Mouse (Mus musculus): ENCODE results near the gene C1qc. TPM values are rescaled to one million over a fixed set of nuclear protein-coding genes. Genes with fewer than 3 reads are reported as not detected.

C1qc gene
- 14.7 and 17.9 TPM in 2 replicates for polyA plus RNA-seq (2015; fragmentation: Nextera tagmentation; extraction: Ambion mirVana)

GRCm38 (mm10) chr4:136892811-136893210, at the start of gene C1qc:
Gene C1qc (minus strand): TSS chr4:136893065.
- Histone ChIP-seq H3K27ac (ENCODE audit: low read length) (no peak within 1 kb of the TSS), H3K9me3 (ENCODE audit: low read length) (no peaks in the 10 kb centered on the region), H3K27me3 (ENCODE audit: insufficient read depth, low read length) (peaks cover 31% of the 10 kb centered on the region), H3K9ac (replicated peaks; ENCODE audit: low read length) (no peak within 1 kb of the TSS), H3K4me2 (replicated peaks; ENCODE audit: low read depth, low read length) (no peak within 1 kb of the TSS), H3K4me3 (ENCODE audit: low read length) (no peak within 1 kb of the TSS), H3K4me1 (ENCODE audit: insufficient read depth, low read length) (0 out of 2 replicates have a peak, but pooled peaks cover 5% of the 10 kb centered on the region), H3K36me3 (ENCODE audit: insufficient read depth, low read length) (no peaks in the 10 kb centered on the region)
- no peak for ATAC-seq (ENCODE audit: low FRiP score, low TSS enrichment)
- 55% methylated on average over 5 of the region's 5 CpGs for WGBS

- Histone ChIP-seq H3K4me3 (ENCODE audit: low read length) (no peak overlapping the region), H3K27me3 (ENCODE audit: insufficient read depth, low read length) (0 out of 2 replicates have a peak, but pooled peaks cover 7% of the 10 kb centered on the region), H3K27ac (ENCODE audit: low read length) (no peak overlapping the region), H3K36me3 (ENCODE audit: insufficient read depth, low read length) (no peaks in the 10 kb centered on the region), H3K9me3 (ENCODE audit: low read length) (no peaks in the 10 kb centered on the region), H3K9ac (replicated peaks; ENCODE audit: low read length) (no peak overlapping the region), H3K4me2 (replicated peaks; ENCODE audit: low read depth, low read length) (no peak overlapping the region), H3K4me1 (ENCODE audit: insufficient read depth, low read length) (peaks cover 3% of the 10 kb centered on the region; the same call in 1 of the 2 replicates)
- ATAC-seq (ENCODE audit: low FRiP score, low TSS enrichment): no peak
- WGBS: 91% methylated on average over 5 of the region's 5 CpGs
These were observed 45.1 kb upstream of the C1qc start for GRCm38 (mm10) chr4:136937935-136938334.

- no peak for ATAC-seq (ENCODE audit: low FRiP score, low TSS enrichment)
- H3K27ac ChIP-seq (ENCODE audit: low read length): no peak overlapping the region
- no peak overlapping the region for H3K4me3 ChIP-seq (ENCODE audit: low read length)
- H3K4me1 ChIP-seq (ENCODE audit: insufficient read depth, low read length): no peaks in the 10 kb centered on the region
- H3K9me3 ChIP-seq (ENCODE audit: low read length): no peaks in the 10 kb centered on the region
- no peak overlapping the region for H3K4me2 ChIP-seq (replicated peaks; ENCODE audit: low read depth, low read length)
- H3K9ac ChIP-seq (replicated peaks; ENCODE audit: low read length): no peak overlapping the region
- 77% methylated on average over 4 of the region's 4 CpGs for WGBS
- no peaks in the 10 kb centered on the region for H3K36me3 ChIP-seq (ENCODE audit: insufficient read depth, low read length)
- 0 out of 2 replicates have a peak, but pooled peaks cover 5% of the 10 kb centered on the region for H3K27me3 ChIP-seq (ENCODE audit: insufficient read depth, low read length)
These were observed 44.5 kb upstream of the C1qc start for GRCm38 (mm10) chr4:136937344-136937743.

GRCm38 (mm10) chr4:136934746-136935613, 42.1 kb upstream of the C1qc start:
- no peak overlapping the region for H3K4me2 ChIP-seq (replicated peaks; ENCODE audit: low read depth, low read length)
- no peak overlapping the region for H3K27ac ChIP-seq (ENCODE audit: low read length)
- no peak overlapping the region for H3K4me3 ChIP-seq (ENCODE audit: low read length)
- H3K9ac ChIP-seq (replicated peaks; ENCODE audit: low read length): no peak overlapping the region
- no peaks in the 10 kb centered on the region for H3K36me3 ChIP-seq (ENCODE audit: insufficient read depth, low read length)
- WGBS: 60% methylated on average over 18 of the region's 18 CpGs
- H3K4me1 ChIP-seq (ENCODE audit: insufficient read depth, low read length): no peaks in the 10 kb centered on the region
- ATAC-seq (ENCODE audit: low FRiP score, low TSS enrichment): no peak
- no peaks in the 10 kb centered on the region for H3K9me3 ChIP-seq (ENCODE audit: low read length)
- H3K27me3 ChIP-seq (ENCODE audit: insufficient read depth, low read length): no peaks in the 10 kb centered on the region

- Histone ChIP-seq H3K27ac (ENCODE audit: low read length) (no peak overlapping the region), H3K9me3 (ENCODE audit: low read length) (no peaks in the 10 kb centered on the region), H3K4me2 (replicated peaks; ENCODE audit: low read depth, low read length) (no peak overlapping the region), H3K4me1 (ENCODE audit: insufficient read depth, low read length) (no peaks in the 10 kb centered on the region), H3K36me3 (ENCODE audit: insufficient read depth, low read length) (no peaks in the 10 kb centered on the region), H3K4me3 (ENCODE audit: low read length) (no peak overlapping the region), H3K9ac (replicated peaks; ENCODE audit: low read length) (no peak overlapping the region), H3K27me3 (ENCODE audit: insufficient read depth, low read length) (peaks cover 6% of the 10 kb centered on the region)
- WGBS: 82% methylated on average over 8 of the region's 8 CpGs
- ATAC-seq (ENCODE audit: low FRiP score, low TSS enrichment): no peak
These were observed 37.6 kb upstream of the C1qc start for GRCm38 (mm10) chr4:136930474-136930873.

GRCm38 (mm10) chr4:136928928-136929327, 36.1 kb upstream of the C1qc start:
- Histone ChIP-seq H3K4me3 (ENCODE audit: low read length) (no peak overlapping the region), H3K36me3 (ENCODE audit: insufficient read depth, low read length) (no peaks in the 10 kb centered on the region), H3K9me3 (ENCODE audit: low read length) (no peaks in the 10 kb centered on the region), H3K27me3 (ENCODE audit: insufficient read depth, low read length) (peaks cover 11% of the 10 kb centered on the region), H3K4me1 (ENCODE audit: insufficient read depth, low read length) (no peaks in the 10 kb centered on the region), H3K27ac (ENCODE audit: low read length) (no peak overlapping the region), H3K4me2 (replicated peaks; ENCODE audit: low read depth, low read length) (no peak overlapping the region), H3K9ac (replicated peaks; ENCODE audit: low read length) (no peak overlapping the region)
- no peak for ATAC-seq (ENCODE audit: low FRiP score, low TSS enrichment)
- 17% methylated on average over 5 of the region's 5 CpGs for WGBS

- 27% methylated on average over 15 of the region's 15 CpGs for WGBS
- Histone ChIP-seq H3K9me3 (ENCODE audit: low read length) (no peaks in the 10 kb centered on the region), H3K27me3 (ENCODE audit: insufficient read depth, low read length) (peaks cover 14% of the 10 kb centered on the region), H3K4me1 (ENCODE audit: insufficient read depth, low read length) (no peaks in the 10 kb centered on the region), H3K9ac (replicated peaks; ENCODE audit: low read length) (no peak overlapping the region), H3K4me2 (replicated peaks; ENCODE audit: low read depth, low read length) (no peak overlapping the region), H3K27ac (ENCODE audit: low read length) (no peak overlapping the region), H3K4me3 (ENCODE audit: low read length) (no peak overlapping the region), H3K36me3 (ENCODE audit: insufficient read depth, low read length) (no peaks in the 10 kb centered on the region)
- ATAC-seq (ENCODE audit: low FRiP score, low TSS enrichment): no peak
These were observed 32.9 kb upstream of the C1qc start for GRCm38 (mm10) chr4:136925804-136926203.

- no peak overlapping the region for H3K4me2 ChIP-seq (replicated peaks; ENCODE audit: low read depth, low read length)
- peak; percentile 39; the same call in 1 of the 2 replicates for ATAC-seq (ENCODE audit: low FRiP score, low TSS enrichment)
- H3K9me3 ChIP-seq (ENCODE audit: low read length): no peaks in the 10 kb centered on the region
- H3K4me3 ChIP-seq (ENCODE audit: low read length): no peak overlapping the region
- H3K9ac ChIP-seq (replicated peaks; ENCODE audit: low read length): no peak overlapping the region
- no peaks in the 10 kb centered on the region for H3K36me3 ChIP-seq (ENCODE audit: insufficient read depth, low read length)
- WGBS: 5% methylated on average over 6 of the region's 6 CpGs
- peaks cover 14% of the 10 kb centered on the region for H3K27me3 ChIP-seq (ENCODE audit: insufficient read depth, low read length)
- no peak overlapping the region for H3K27ac ChIP-seq (ENCODE audit: low read length)
- H3K4me1 ChIP-seq (ENCODE audit: insufficient read depth, low read length): no peaks in the 10 kb centered on the region
These were observed 31.7 kb upstream of the C1qc start for GRCm38 (mm10) chr4:136924529-136924928.

- Histone ChIP-seq H3K9me3 (ENCODE audit: low read length) (no peaks in the 10 kb centered on the region), H3K9ac (replicated peaks; ENCODE audit: low read length) (no peak overlapping the region), H3K36me3 (ENCODE audit: insufficient read depth, low read length) (no peaks in the 10 kb centered on the region), H3K4me1 (ENCODE audit: insufficient read depth, low read length) (peaks cover 10% of the 10 kb centered on the region; the same call in 1 of the 2 replicates), H3K4me2 (replicated peaks; ENCODE audit: low read depth, low read length) (no peak overlapping the region), H3K4me3 (ENCODE audit: low read length) (no peak overlapping the region), H3K27me3 (ENCODE audit: insufficient read depth, low read length) (peaks cover 9% of the 10 kb centered on the region; the same call in 1 of the 2 replicates), H3K27ac (ENCODE audit: low read length) (no peak overlapping the region)
- ATAC-seq (ENCODE audit: low FRiP score, low TSS enrichment): no peak
- WGBS: 75% methylated on average over 3 of the region's 3 CpGs
These were observed 26.7 kb upstream of the C1qc start for GRCm38 (mm10) chr4:136919526-136919925.

GRCm38 (mm10) chr4:136918834-136919233, 26.0 kb upstream of the C1qc start:
- H3K27me3 ChIP-seq (ENCODE audit: insufficient read depth, low read length): peaks cover 12% of the 10 kb centered on the region; the same call in 1 of the 2 replicates
- H3K4me1 ChIP-seq (ENCODE audit: insufficient read depth, low read length): peaks cover 10% of the 10 kb centered on the region; the same call in 1 of the 2 replicates
- ATAC-seq (ENCODE audit: low FRiP score, low TSS enrichment): no peak
- WGBS: 85% methylated on average over 8 of the region's 8 CpGs
- no peak overlapping the region for H3K9ac ChIP-seq (replicated peaks; ENCODE audit: low read length)
- H3K36me3 ChIP-seq (ENCODE audit: insufficient read depth, low read length): no peaks in the 10 kb centered on the region
- no peak overlapping the region for H3K27ac ChIP-seq (ENCODE audit: low read length)
- no peak overlapping the region for H3K4me2 ChIP-seq (replicated peaks; ENCODE audit: low read depth, low read length)
- no peak overlapping the region for H3K4me3 ChIP-seq (ENCODE audit: low read length)
- H3K9me3 ChIP-seq (ENCODE audit: low read length): no peaks in the 10 kb centered on the region

All from kidney, embryonic 16.5 days (tissue).